Mouse (Mus musculus) left cerebral cortex, adult 6 months (tissue): ENCODE measurements around the gene Nudc. TPM values are rescaled to one million over a fixed set of nuclear protein-coding genes. Genes with fewer than 3 reads are reported as not detected.

Experiments
- long read RNA-seq, 2 experiments: library from polyadenylated mRNA; unstranded; transcript quantifications; one replicate each; pipeline ENCODE4 v2.0.0; 2019 to 2020
- polyA plus RNA-seq: library from polyadenylated mRNA; unstranded; fragments of <200 nt; fragmentation: Nextera tagmentation; gene quantifications from 2 replicates; pipeline ENCODE4 v1.2.3, GENCODE M21; 2021

Nudc gene
- polyA plus RNA-seq: 226 and 295 TPM in 2 replicates
- long read RNA-seq, experiment 1, transcript Nudc-201 (8 exons, 1,316 nt): major isoform, 433 of 465 reads
- long read RNA-seq, experiment 1, partial matches to known transcripts: 14 of 465 reads
- long read RNA-seq, experiment 1, other reads (novel, unspliced or antisense): 18 of 465 reads
- long read RNA-seq, experiment 2, transcript Nudc-201 (8 exons, 1,316 nt): major isoform, 253 of 307 reads
- long read RNA-seq, experiment 2, partial matches to known transcripts: 47 of 307 reads
- long read RNA-seq, experiment 2, other reads (novel, unspliced or antisense): 7 of 307 reads

GRCm38 (mm10) chr4:133545272-133546231 is at the start of gene Nudc:
Nudc (minus strand) TSS chr4:133545996.

GRCm38 (mm10) chr4:133584059-133584951 is 38.5 kb upstream of the Nudc start, which contains the start of gene Gpn2:
Gpn2 (plus strand) TSS chr4:133584362.

GRCm38 (mm10) chr4:133574070-133574842 is 28.5 kb upstream of the Nudc start, which contains the start of gene Gpatch3:
Gpatch3 (plus strand) TSS chr4:133574745.

GRCm38 (mm10) chr4:133552768-133553447 is 7.1 kb upstream of the Nudc start, which contains the start of gene Nr0b2:
Nr0b2 (plus strand) TSS chr4:133553376.

DNA sequence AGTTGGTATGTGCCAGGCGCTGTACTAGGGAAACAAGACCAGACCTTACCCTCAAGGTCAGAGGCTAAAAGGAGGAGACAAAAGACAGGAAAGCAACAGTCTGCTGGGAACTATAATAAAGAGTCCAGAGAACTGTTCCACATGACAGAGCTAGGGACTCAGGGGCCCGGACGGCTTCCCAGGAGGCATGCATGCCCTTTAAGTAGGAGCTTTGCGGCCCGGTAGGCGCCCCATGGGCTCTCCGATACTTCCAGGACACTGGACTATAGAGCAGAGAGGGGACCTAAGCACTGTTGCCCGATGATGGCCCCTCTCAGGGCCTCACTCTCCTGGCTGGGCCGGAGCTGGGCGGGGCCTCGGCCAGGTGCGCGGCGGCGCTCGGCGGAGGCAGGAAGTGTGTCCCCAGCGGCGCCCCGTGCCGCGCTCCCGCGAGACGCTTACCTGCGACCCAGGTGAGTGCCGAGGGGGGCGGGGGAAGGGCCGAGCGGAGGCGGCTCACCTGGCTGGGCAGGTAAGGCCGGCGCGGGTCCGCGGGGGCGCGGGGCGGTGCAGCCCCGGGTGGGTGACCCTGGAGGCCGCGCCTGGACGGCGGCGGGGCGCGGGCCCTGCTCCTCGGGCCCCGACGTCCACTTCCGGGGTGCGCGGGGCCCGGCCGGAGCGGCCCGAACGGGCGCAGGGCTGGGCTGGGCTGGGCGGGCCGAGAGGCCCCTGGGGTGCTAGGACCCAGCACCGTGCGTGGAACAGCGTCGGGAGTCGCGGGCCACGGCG is 27.0 kb downstream of the Nudc start, which contains the start of gene Kdf1:
Kdf1 (plus strand) TSS at position 363 of the 768 bp plus-strand sequence.

GRCm38 (mm10) chr4:133498160-133498724 is 47.6 kb downstream of the Nudc start, which contains the start of gene Trnp1:
Trnp1 (minus strand) TSS chr4:133498550.

Other genes starting within 250 kb of the Nudc start
- 5.2 and 15.5 TPM in 2 replicates for gene Wdtc1, start 192.5 kb downstream of the Nudc start, polyA plus RNA-seq
- gene Slc9a1, start 176.3 kb downstream of the Nudc start, polyA plus RNA-seq: 6.8 and 10.9 TPM in 2 replicates
- 0.08 and 0.11 TPM in 2 replicates for gene Tent5b, start 65.9 kb downstream of the Nudc start, polyA plus RNA-seq
- gene Trnp1, start 47.4 kb downstream of the Nudc start, polyA plus RNA-seq: 29.0 and 38.4 TPM in 2 replicates
- gene Kdf1, start 27.0 kb downstream of the Nudc start, polyA plus RNA-seq: 0.19 and 0.23 TPM in 2 replicates
- gene Nr0b2, start 7.4 kb upstream of the Nudc start, polyA plus RNA-seq: not detected in 2 replicates
- gene Gpatch3, start 28.7 kb upstream of the Nudc start, polyA plus RNA-seq: 3.4 and 3.7 TPM in 2 replicates
- 13.8 and 15.4 TPM in 2 replicates for gene Gpn2, start 38.4 kb upstream of the Nudc start, polyA plus RNA-seq
- gene Sfn, start 56.2 kb upstream of the Nudc start, polyA plus RNA-seq: 0.25 and 0.60 TPM in 2 replicates
- 2.5 and 3.5 TPM in 2 replicates for gene Zdhhc18, start 104.2 kb upstream of the Nudc start, polyA plus RNA-seq
- 5.5 and 5.6 TPM in 2 replicates for gene Pigv, start 126.7 kb upstream of the Nudc start, polyA plus RNA-seq
- 9.4 and 10.7 TPM in 2 replicates for gene Arid1a, start 210.8 kb upstream of the Nudc start, polyA plus RNA-seq